Mouse (Mus musculus) midbrain, embryonic 14.5 days (tissue): ENCODE data around the gene Clec2h. TPM values are rescaled to one million over a fixed set of nuclear protein-coding genes. Genes with fewer than 3 reads are reported as not detected.
"Not testable (repeated sequence)": the region's sequence is repeated elsewhere in the genome, so short reads cannot be mapped to it uniquely, and the experiment has no call there.

ENCODE experiments used
- ATAC-seq: fragments of 200-750 bp; cut with Nextera tagmentation; 2 replicates; pipeline ENCODE4 v1.8.0; 2017; ENCODE audit warnings: moderate number of reproducible peaks, moderate library complexity; ENCODE audit not compliant: low FRiP score, low TSS enrichment
- DNase-seq: peaks from one replicate; pipeline ENCODE4 v3.0.0-alpha.2; 2015
- H3K27ac ChIP-seq: fragments of 300-500 bp; sonication (generic); replicated peaks from 2 replicates; pipeline ENCODE4 v1.5.1; 2014; ENCODE audit warnings: mild to moderate bottlenecking, low read depth, low read length, moderate library complexity
- H3K27me3 ChIP-seq: fragments of 300-500 bp; sonication (generic); 2 replicates; pipeline ENCODE4 v1.6.1; 2014; ENCODE audit warnings: low read length, control low read depth, mixed read lengths; ENCODE audit not compliant: control insufficient read depth, insufficient read depth
- H3K36me3 ChIP-seq: fragments of 300-500 bp; sonication (generic); 2 replicates; pipeline ENCODE4 v1.6.1; 2014; ENCODE audit warnings: low read length, control low read depth; ENCODE audit not compliant: control insufficient read depth, insufficient read depth
- H3K4me1 ChIP-seq: fragments of 300-500 bp; sonication (generic); 2 replicates; pipeline ENCODE4 v1.6.1; 2014; ENCODE audit warnings: mild to moderate bottlenecking, antibody characterized with exemption, low read length, control low read depth; ENCODE audit not compliant: control insufficient read depth, insufficient read depth
- H3K4me2 ChIP-seq: fragments of 300-500 bp; sonication (generic); 2 replicates; pipeline ENCODE4 v1.6.1; 2014; ENCODE audit warnings: mild to moderate bottlenecking, low read length, moderate library complexity
- H3K4me3 ChIP-seq: fragments of 300-500 bp; sonication (generic); replicated peaks from 2 replicates; pipeline ENCODE4 v1.5.1; 2014; ENCODE audit warnings: low read depth, low read length
- H3K9ac ChIP-seq: fragments of 300-500 bp; sonication (generic); replicated peaks from 2 replicates; pipeline ENCODE4 v1.6.1; 2014; ENCODE audit warnings: mild to moderate bottlenecking, low read length, moderate library complexity
- H3K9me3 ChIP-seq: fragments of 300-500 bp; sonication (generic); 2 replicates; pipeline ENCODE4 v1.6.1; 2016; ENCODE audit warnings: low read length, control low read depth, mixed read lengths; ENCODE audit not compliant: control insufficient read depth
- WGBS: fragments of 180-500 bp; shearing (Covaris S2); extraction: QIAGEN DNeasy Blood & Tissue Kit; methylation state at CpG from one replicate; pipeline ENCODE4 v1.1.7; 2014; 5-methylcytosine and 5-hydroxymethylcytosine counted together
- polyA plus RNA-seq: library from polyadenylated mRNA; unstranded; fragments of >200 nt; fragmentation: Nextera tagmentation; extraction: Ambion mirVana; gene quantifications from 2 replicates; pipeline ENCODE4 v1.2.1, GENCODE M21; 2014

Clec2h gene
- not detected in 2 replicates for polyA plus RNA-seq

DNA sequence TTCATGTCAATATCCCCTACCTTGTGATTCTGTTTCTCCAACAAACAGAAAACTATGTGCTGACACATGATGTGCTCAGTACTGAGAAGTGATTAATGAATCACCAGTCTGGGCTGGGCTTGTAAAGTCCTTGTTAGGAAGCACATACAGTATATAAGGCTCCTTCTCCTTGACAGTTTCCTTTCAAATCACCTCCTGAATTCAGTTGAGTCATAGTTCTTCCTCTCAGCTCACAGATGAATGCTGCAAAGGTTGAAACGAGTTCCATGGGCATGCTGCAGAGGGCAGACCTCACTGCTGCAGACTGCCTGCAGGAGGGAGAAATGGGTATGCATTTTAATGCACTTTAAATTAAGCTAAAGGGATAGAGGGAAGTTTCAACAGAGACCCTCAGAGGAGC lies at the start of gene Clec2h:
Gene Clec2h (plus strand): TSS at position 180 of the 400 bp plus-strand sequence.
- DNase-seq (peak; percentile 3), ATAC-seq (no peak)
- no peak within 1 kb of the TSS for H3K4me2 ChIP-seq
- H3K4me3 ChIP-seq: no peak within 1 kb of the TSS
- WGBS: 13% methylated on average over 1 of the region's 1 CpGs
- no peaks in the 10 kb centered on the region for H3K27me3 ChIP-seq
- H3K9ac ChIP-seq: no peak within 1 kb of the TSS
- H3K4me1 ChIP-seq: no peaks in the 10 kb centered on the region
- no peak within 1 kb of the TSS for H3K27ac ChIP-seq
- no peaks in the 10 kb centered on the region for H3K36me3 ChIP-seq
- H3K9me3 ChIP-seq: no peaks in the 10 kb centered on the region

DNA sequence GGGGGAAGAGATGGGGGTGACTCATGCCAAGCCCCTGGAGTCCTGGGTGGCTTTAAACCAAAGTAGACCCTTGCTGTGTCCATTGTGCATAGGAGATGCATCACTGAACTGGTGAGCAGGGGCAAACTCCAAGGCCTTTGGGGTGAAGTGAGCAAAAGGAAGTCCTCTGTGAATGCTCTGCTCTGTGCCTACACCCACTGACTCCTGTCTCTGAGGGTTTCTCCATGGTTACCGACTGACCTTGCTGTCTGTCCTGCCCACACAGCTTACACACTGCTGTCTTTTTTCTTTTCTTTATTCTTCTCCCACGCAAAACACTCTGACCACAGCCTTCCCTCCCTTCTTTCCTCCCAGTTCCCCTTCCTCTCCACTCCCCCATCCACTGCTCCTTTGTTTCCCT lies 39.5 kb upstream of the Clec2h start:
- Histone ChIP-seq H3K27me3 (no peaks in the 10 kb centered on the region), H3K9ac (no peak overlapping the region), H3K4me2 (no peak overlapping the region), H3K27ac (no peak overlapping the region), H3K4me1 (no peaks in the 10 kb centered on the region), H3K9me3 (no peaks in the 10 kb centered on the region), H3K36me3 (no peaks in the 10 kb centered on the region), H3K4me3 (no peak overlapping the region)
- WGBS: 56% methylated on average over 2 of the region's 2 CpGs
- no peak for DNase-seq
- no peak for ATAC-seq

DNA sequence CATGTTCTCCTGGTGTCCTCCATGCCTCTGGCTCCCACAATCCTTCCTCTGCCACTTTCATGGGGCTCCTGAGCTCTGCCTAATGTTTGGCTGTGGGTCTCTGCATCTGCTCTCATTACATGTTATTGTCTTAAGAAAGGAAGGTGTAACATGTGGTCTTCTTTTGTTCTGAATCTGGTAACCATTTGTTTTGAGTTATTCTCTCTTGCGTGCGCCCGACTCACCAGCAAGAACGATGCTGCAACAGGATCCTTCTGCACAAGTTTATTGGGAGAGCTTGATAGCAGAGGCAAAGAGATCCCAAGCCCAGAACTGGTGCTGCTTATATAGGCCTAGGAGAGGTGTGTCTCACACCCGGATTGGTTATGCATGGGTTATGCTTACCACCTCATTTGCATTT lies 38.8 kb upstream of the Clec2h start, which contains the start of gene Klrb1a:
Gene Klrb1a (minus strand): TSS at position 101 of the 400 bp plus-strand sequence.
- H3K9me3 ChIP-seq, H3K4me3 ChIP-seq, H3K4me2 ChIP-seq, ATAC-seq, DNase-seq, H3K27me3 ChIP-seq, H3K9ac ChIP-seq, H3K27ac ChIP-seq, H3K36me3 ChIP-seq, H3K4me1 ChIP-seq: not testable (repeated sequence)
- 96% methylated on average over 5 of the region's 5 CpGs for WGBS

DNA sequence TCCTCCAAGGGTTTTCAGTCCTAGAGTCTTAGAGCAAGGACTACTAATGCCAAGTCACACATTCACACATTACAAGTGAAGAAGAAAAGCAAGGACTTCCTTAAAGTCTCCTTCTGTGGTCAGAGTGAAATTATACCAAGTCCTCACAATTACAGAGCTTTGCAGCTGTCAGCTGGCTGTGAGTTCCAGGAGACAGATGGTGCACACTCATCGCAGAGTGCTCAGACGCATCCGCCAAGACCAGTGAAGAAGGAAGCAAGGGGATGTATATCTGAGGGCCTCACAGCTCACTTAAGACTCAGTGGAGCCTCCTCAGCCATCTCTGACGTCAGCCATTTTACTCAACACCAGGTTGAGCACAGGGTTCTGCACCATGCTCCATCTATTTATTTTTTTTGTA lies 37.8 kb upstream of the Clec2h start:
- Histone ChIP-seq H3K36me3 (no peaks in the 10 kb centered on the region), H3K4me1 (no peaks in the 10 kb centered on the region), H3K27ac (no peak overlapping the region), H3K9ac (no peak overlapping the region), H3K9me3 (no peaks in the 10 kb centered on the region), H3K4me2 (no peak overlapping the region), H3K4me3 (no peak overlapping the region), H3K27me3 (no peaks in the 10 kb centered on the region)
- ATAC-seq: no peak
- no peak for DNase-seq
- 92% methylated on average over 4 of the region's 4 CpGs for WGBS

DNA sequence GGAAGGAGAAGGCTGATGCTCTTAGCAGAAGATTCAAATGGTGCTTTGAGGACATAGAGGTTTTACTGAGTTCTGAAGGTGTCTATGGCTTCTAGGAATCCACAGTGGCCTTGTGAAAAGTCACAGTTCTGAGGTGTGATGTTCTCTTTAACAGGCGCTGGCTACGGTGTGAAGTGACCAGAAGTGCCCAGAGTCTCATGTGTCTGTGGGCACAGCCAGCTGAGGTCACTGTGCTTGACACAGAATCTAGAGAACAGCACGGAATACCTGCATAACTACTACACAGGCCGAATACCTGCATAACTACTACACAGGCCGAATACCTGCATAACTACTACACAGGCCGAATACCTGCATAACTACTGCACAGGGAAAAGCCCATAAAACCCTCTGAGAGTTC lies 36.9 kb upstream of the Clec2h start:
- H3K27me3 ChIP-seq, H3K27ac ChIP-seq, H3K4me3 ChIP-seq, H3K4me2 ChIP-seq, ATAC-seq, H3K9me3 ChIP-seq, H3K4me1 ChIP-seq, H3K9ac ChIP-seq, H3K36me3 ChIP-seq, DNase-seq: not testable (repeated sequence)
- 92% methylated on average over 6 of the region's 6 CpGs for WGBS

DNA sequence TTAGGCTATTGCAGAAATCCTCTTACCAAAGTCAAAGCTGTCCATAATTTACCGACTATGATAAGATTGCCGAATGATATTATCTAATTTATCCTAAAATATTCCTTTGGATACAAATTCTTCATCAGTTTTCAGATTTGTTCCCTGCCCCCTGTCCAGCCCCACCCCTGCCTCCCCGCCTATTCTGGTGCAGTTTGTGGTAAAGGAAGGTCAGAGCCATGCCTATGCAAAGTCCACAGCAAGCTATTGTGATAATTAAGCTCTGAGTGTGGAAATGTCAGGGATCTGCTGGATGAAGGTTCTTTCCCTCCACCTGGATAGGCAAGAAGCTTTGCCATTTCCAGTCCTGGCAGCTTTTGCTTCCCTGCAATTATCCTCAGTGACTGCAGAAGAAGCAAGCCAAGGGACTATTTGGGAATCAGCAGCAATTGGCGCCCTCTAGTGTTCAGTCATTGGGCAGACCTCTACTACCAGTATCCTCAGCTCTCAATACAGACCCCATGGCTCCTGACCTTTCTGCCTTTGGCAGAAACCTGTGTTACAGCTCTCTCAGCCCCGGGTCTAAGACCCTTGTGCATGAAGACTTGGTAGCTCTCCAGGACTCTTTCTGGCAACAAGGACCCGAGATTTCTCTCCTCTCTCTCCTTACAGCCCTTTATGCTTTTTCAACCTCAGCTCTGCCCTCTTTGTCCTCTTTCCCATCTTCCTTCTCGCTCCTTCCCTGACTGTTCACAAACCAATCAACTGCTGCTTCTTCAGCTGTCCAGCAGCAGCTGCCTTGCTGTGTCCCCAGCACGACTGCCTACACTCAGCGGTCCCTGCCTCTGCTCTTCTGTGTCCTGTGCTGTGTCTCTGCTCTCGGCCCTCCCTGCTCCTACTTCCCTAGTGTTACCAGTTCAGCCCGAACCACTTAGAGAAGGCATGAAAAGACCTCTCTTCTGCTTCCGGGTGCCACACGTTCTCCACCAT lies 32.1 kb upstream of the Clec2h start:
- H3K4me1 ChIP-seq, H3K27me3 ChIP-seq, H3K4me3 ChIP-seq, H3K4me2 ChIP-seq, H3K36me3 ChIP-seq, H3K9me3 ChIP-seq, H3K27ac ChIP-seq, H3K9ac ChIP-seq: not testable (repeated sequence)
- WGBS: 58% methylated on average over 12 of the region's 13 CpGs
- DNase-seq: peak; percentile 87
- peak; percentile 88 for ATAC-seq

DNA sequence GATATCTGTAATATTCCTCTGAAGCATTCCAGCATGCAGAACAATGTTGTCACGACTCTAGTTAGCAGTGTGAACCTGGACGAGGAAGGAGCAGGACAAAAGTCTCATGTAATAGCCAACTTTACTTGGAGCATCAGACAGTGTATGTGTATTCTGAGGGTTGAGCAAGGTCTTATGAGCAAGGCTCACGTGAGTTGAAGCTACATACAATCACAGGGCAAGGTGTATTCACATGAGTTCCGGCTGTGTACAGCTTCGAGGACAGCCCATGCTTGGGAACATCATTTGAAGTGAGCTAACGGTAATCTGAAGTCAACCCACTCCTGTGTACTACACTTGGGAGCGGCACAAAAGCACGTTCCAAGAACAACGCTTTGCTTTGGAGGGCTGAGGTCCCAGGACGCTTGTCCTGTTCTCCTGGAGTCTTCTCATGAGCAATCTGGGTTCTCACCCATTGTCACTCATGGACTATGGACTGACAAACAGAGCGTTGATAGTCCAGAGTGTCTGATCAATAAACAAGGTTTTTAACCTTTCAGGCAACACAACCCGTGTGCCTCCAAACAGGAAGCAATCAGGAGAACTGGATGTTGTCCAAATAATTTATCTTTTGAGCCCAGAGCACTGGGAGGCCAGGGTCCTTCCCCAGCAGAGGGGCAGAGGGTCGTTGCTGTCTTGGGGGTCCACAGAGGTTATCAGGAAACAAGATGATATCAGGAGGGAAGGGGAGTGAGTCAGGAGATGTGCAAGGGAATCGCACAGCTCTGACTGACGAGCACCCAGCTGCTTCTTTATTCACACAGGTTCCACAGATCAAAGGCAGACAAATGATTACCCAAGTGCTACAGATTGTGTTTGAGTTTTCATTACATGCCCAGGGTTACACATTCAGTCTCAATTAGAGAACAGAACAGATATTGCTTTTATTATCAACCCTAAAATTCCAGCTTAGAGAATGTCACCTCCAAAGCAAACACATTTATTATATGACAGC lies 31.0 kb upstream of the Clec2h start:
- not testable (repeated sequence) for H3K27ac ChIP-seq, H3K9me3 ChIP-seq, H3K27me3 ChIP-seq, H3K4me1 ChIP-seq, ATAC-seq, H3K4me3 ChIP-seq, H3K4me2 ChIP-seq, H3K9ac ChIP-seq, DNase-seq, H3K36me3 ChIP-seq
- WGBS: 83% methylated on average over 15 of the region's 15 CpGs

DNA sequence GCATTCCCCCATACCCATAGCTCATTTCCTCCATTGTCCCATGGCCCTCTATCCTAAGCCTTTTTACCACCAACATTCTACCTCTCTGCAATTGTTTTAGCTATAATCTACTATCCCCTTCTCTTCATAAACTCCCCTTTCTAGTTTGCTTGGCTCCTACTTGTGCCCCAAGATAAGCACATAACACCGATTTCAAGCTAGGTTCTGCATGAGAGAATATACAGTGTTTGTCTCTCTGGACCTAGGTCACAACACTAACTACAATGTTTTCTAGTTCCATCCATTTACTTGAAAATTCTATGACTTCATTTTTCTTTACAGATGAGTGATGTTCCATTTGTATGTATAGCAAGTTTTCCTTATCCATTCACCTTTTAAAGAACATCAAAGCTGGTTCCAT lies 21.5 kb upstream of the Clec2h start:
- Histone ChIP-seq H3K4me1 (no peaks in the 10 kb centered on the region), H3K9me3 (no peaks in the 10 kb centered on the region), H3K27ac (no peak overlapping the region), H3K27me3 (no peaks in the 10 kb centered on the region), H3K4me3 (no peak overlapping the region), H3K4me2 (no peak overlapping the region), H3K36me3 (no peaks in the 10 kb centered on the region), H3K9ac (no peak overlapping the region)
- WGBS: 98% methylated on average over 1 of the region's 1 CpGs
- DNase-seq: no peak
- ATAC-seq: no peak
